Mouse (Mus musculus): ENCODE data around the gene Pkp3. TPM values are rescaled to one million over a fixed set of nuclear protein-coding genes. Genes with fewer than 3 reads are reported as not detected.

Gene Pkp3
- polyA plus RNA-seq, 1 experiment from 2014 or later, result 0.72 TPM

DNA sequence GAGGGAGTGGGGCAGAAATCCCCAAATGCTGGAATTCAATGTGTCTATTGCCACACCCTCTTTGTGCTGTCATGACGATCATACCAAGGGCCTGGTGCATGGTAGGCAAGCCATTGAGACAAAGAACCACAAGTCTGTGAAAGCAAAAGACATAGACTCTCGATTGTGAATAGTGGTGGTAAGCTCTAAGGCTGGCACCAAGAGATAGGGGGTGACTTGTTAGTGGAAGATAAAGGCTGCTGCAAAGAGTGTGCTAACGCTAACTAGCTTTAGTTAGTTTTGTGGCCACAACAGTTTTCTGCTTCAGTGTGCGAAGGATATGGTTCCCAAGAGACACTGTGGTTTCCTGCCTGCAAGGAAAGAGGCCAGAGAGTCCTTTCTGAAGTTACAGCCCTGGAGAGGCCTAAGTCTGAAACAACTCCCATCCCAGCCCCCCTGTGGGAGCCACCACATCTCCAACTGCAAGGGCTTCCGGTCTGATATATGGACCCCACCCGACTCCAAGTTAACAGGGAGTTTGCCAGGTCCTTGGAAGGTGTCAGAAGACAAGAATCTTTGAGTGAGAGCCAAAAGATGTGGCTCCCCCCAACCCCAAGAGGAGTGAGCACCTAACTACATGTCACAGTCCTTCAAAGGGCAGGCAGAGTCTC lies 31.0 kb upstream of the Pkp3 start:
- H3K27me3 ChIP-seq (replicated peaks), result peaks cover 7% of the 10 kb centered on the region; the same call in 1 of the 2 replicates
- H3K9me3 ChIP-seq, result no peaks in the 10 kb centered on the region
- ATAC-seq (ENCODE audit: extremely low read depth, insufficient number of reproducible peaks, low FRiP score, low TSS enrichment), result no peak
- H3K27ac ChIP-seq (replicated peaks), result peak overlapping the region; percentile 86
- peak overlapping the region; percentile 48 for H3K4me3 ChIP-seq
- H3K36me3 ChIP-seq, result no peaks in the 10 kb centered on the region
- H3K9ac ChIP-seq, result peak overlapping the region; percentile 62; the same call in 1 of the 2 replicates
- 55% methylated on average over 6 of the region's 6 CpGs for WGBS
- H3K4me2 ChIP-seq, result peak overlapping the region; percentile 80
- H3K4me1 ChIP-seq, result peaks cover 17% of the 10 kb centered on the region

DNA sequence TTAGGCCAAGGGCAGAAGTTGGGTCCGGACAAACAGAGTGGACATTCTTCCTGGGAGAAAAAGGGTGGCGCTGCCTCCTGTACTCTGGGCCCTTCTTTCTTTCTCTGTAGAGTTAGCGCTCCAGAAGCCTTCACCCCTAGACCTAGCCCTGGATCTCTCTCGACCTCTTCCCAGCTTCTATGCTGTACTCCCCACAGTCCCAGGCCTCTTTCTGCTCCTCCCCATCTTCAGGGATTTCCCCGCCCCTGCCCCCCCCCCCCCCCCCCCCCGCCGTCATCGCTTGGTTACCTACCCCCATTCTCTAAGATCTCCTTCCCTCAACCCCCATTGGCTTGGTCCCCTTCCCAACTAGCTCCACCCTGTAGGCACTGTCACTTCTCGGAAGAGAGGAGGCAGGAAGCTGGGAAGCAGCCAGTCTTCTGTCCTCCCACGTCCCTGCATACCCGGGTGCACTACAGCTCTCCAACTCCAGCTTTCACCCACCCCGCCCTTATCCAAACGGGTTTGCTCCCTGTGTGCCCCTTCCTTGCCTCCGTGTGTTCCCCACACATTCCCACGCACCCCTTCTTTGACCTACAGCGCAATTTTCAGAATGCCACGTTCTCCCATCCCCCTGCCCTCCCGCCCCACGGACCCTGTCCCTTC lies 30.3 kb upstream of the Pkp3 start:
- Histone ChIP-seq H3K4me3 (peak overlapping the region; percentile 48), H3K27ac (replicated peaks) (peak overlapping the region; percentile 86), H3K9ac (peak overlapping the region; percentile 77), H3K9me3 (no peaks in the 10 kb centered on the region), H3K36me3 (no peaks in the 10 kb centered on the region), H3K4me1 (peaks cover 17% of the 10 kb centered on the region), H3K27me3 (replicated peaks) (peaks cover 7% of the 10 kb centered on the region; the same call in 1 of the 2 replicates), H3K4me2 (peak overlapping the region; percentile 80)
- 9% methylated on average over 15 of the region's 19 CpGs for WGBS
- peak; percentile 70; the same call in 1 of the 2 replicates for ATAC-seq (ENCODE audit: extremely low read depth, insufficient number of reproducible peaks, low FRiP score, low TSS enrichment)

DNA sequence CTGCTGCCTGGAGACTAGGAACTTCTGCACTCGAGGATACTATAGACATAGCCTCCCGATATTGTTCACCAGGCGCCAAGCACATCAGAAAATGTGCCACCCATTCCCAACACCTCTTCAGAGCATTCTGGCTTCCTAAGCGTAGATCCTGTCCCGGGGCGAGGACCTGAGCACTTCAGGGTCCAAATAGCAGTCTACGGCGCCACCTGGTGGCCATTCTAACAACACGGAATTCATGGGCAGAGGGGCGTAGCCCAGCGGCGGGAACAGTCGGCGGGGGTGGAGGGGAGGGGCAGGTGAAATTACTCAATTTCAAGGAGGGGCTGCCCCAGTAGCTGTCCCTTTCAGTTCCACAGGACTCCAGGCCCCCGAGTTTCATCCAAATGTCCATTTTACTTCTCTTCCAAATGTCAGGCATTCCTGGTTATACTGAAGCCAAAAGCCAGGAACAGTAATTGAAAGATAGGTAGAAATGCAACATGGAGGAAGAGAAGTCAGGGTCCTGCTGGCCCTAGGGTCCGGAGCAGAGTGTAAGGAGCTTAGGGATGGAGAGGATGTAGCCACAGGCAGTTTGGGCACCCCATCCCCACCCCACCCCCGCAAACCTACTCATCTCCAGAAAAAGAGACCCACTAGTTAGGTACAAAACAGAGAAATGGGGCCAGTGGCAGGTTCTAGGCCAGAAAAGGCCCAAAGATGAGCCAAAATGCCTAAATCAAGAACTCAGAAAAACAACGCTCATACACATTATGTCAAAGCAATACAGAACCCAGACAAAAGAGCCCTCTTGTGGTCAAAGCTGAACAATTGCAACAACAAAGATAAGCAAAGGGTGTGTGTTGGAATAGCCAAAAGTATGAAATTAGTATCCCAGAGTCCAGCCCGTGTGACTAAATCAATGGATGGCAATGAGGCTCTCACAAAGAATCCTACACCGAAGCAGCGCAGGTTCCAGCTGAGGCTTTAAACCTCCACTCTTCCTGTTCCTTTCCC lies 29.5 kb upstream of the Pkp3 start:
- Histone ChIP-seq H3K36me3 (no peaks in the 10 kb centered on the region), H3K4me1 (peaks cover 17% of the 10 kb centered on the region), H3K9me3 (no peaks in the 10 kb centered on the region), H3K27me3 (replicated peaks) (peaks cover 14% of the 10 kb centered on the region; the same call in 1 of the 2 replicates), H3K9ac (peak overlapping the region; percentile 77), H3K4me3 (peak overlapping the region; percentile 48), H3K27ac (replicated peaks) (peak overlapping the region; percentile 86), H3K4me2 (peak overlapping the region; percentile 80)
- peak; percentile 72 for ATAC-seq (ENCODE audit: extremely low read depth, insufficient number of reproducible peaks, low FRiP score, low TSS enrichment)
- WGBS, result 9% methylated on average over 21 of the region's 21 CpGs

DNA sequence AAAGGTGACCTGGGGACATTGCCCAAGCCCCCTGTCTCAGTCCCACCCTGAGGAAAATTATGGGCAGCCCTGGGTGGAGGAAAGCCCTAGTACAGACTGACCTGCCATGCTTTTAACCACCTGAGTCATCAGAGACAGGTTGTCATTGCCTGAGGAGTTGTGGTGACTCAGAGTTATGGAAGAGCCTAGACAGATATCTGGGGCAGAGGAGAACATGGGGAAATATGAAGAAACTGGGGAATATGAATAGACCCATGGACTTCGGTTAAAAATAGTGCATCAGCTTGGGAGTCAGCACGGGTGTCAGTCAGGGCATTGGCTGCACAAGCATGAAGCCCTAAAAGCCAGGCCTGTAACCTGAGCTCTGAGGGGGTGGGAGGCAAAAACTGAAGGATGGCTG lies 28.7 kb upstream of the Pkp3 start:
- peaks cover 17% of the 10 kb centered on the region for H3K4me1 ChIP-seq
- no peak overlapping the region for H3K9ac ChIP-seq
- H3K4me3 ChIP-seq, result no peak overlapping the region
- peaks cover 17% of the 10 kb centered on the region; the same call in 1 of the 2 replicates for H3K27me3 ChIP-seq (replicated peaks)
- 53% methylated on average over 2 of the region's 2 CpGs for WGBS
- H3K36me3 ChIP-seq, result no peaks in the 10 kb centered on the region
- no peaks in the 10 kb centered on the region for H3K9me3 ChIP-seq
- ATAC-seq (ENCODE audit: extremely low read depth, insufficient number of reproducible peaks, low FRiP score, low TSS enrichment), result no peak
- no peak overlapping the region for H3K27ac ChIP-seq (replicated peaks)
- H3K4me2 ChIP-seq, result no peak overlapping the region

GRCm38 (mm10) chr7:141051060-141051685 lies 26.8 kb upstream of the Pkp3 start:
- Histone ChIP-seq H3K27me3 (replicated peaks) (peaks cover 27% of the 10 kb centered on the region), H3K4me1 (peaks cover 17% of the 10 kb centered on the region), H3K4me2 (no peak overlapping the region), H3K9ac (no peak overlapping the region), H3K27ac (replicated peaks) (no peak overlapping the region), H3K36me3 (no peaks in the 10 kb centered on the region), H3K9me3 (peaks cover 3% of the 10 kb centered on the region; the same call in 1 of the 2 replicates), H3K4me3 (no peak overlapping the region)
- WGBS, result 52% methylated on average over 17 of the region's 17 CpGs
- ATAC-seq (ENCODE audit: extremely low read depth, insufficient number of reproducible peaks, low FRiP score, low TSS enrichment), result no peak

- peaks cover 3% of the 10 kb centered on the region; the same call in 1 of the 2 replicates for H3K9me3 ChIP-seq
- no peak overlapping the region for H3K4me3 ChIP-seq
- 85% methylated on average over 4 of the region's 4 CpGs for WGBS
- H3K27me3 ChIP-seq (replicated peaks), result peaks cover 31% of the 10 kb centered on the region
- ATAC-seq (ENCODE audit: extremely low read depth, insufficient number of reproducible peaks, low FRiP score, low TSS enrichment), result no peak
- H3K27ac ChIP-seq (replicated peaks), result no peak overlapping the region
- H3K36me3 ChIP-seq, result no peaks in the 10 kb centered on the region
- peaks cover 15% of the 10 kb centered on the region for H3K4me1 ChIP-seq
- no peak overlapping the region for H3K4me2 ChIP-seq
- H3K9ac ChIP-seq, result no peak overlapping the region
Observed at GRCm38 (mm10) chr7:141052016-141052415, 26.0 kb upstream of the Pkp3 start.

GRCm38 (mm10) chr7:141052421-141052820 lies 25.6 kb upstream of the Pkp3 start:
- Histone ChIP-seq H3K36me3 (no peaks in the 10 kb centered on the region), H3K27me3 (replicated peaks) (peaks cover 34% of the 10 kb centered on the region), H3K27ac (replicated peaks) (no peak overlapping the region), H3K4me2 (no peak overlapping the region), H3K9me3 (peaks cover 3% of the 10 kb centered on the region; the same call in 1 of the 2 replicates), H3K4me3 (no peak overlapping the region), H3K4me1 (peaks cover 11% of the 10 kb centered on the region), H3K9ac (no peak overlapping the region)
- 73% methylated on average over 2 of the region's 2 CpGs for WGBS
- ATAC-seq (ENCODE audit: extremely low read depth, insufficient number of reproducible peaks, low FRiP score, low TSS enrichment), result no peak

DNA sequence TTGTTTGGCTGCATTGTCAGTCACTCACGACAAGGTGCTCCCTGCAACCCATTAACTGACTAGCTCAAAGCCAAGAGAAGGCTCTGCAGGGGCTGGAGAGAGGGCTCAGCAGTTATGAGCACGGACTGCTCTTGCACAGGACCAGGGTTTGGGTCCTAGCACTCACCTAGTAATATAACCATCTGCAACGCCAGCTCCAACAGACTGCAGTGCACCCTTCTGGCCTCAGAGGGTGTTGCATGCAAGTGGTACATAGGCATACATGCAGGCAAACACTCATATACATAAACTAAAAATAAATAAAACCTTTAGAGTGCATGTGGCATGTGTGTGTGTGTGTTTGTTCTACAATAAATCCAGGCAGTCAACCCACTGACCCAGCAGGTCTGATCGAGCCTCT lies 22.2 kb upstream of the Pkp3 start:
- Histone ChIP-seq H3K4me1 (peaks cover 6% of the 10 kb centered on the region), H3K4me3 (no peak overlapping the region), H3K27me3 (replicated peaks) (peaks cover 67% of the 10 kb centered on the region), H3K9ac (no peak overlapping the region), H3K36me3 (no peaks in the 10 kb centered on the region), H3K27ac (replicated peaks) (no peak overlapping the region), H3K4me2 (no peak overlapping the region), H3K9me3 (peaks cover 3% of the 10 kb centered on the region; the same call in 1 of the 2 replicates)
- WGBS, result 61% methylated on average over 4 of the region's 4 CpGs
- no peak for ATAC-seq (ENCODE audit: extremely low read depth, insufficient number of reproducible peaks, low FRiP score, low TSS enrichment)

DNA sequence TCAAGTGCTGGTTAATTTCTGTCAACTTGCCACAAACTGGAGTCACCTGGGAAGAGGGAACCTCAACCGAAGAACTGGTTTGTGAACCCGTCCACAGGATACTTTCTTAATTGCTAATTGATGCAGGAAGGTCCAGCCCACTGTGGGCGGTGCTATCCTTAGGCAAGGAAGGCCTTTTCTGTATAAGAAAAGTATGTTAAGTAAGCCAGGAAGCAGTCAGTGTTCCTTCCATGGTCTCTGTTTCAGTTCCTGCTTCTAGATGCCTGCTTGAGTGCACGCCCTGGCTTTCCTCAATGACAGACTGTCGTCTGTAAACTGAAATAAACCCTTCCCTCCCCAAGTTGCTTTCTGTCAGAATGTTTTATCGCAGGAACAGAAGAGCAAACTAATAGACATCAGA lies 21.0 kb upstream of the Pkp3 start:
- peaks cover 3% of the 10 kb centered on the region; the same call in 1 of the 2 replicates for H3K9me3 ChIP-seq
- H3K27ac ChIP-seq (replicated peaks), result no peak overlapping the region
- peaks cover 13% of the 10 kb centered on the region for H3K4me1 ChIP-seq
- H3K4me3 ChIP-seq, result no peak overlapping the region
- H3K36me3 ChIP-seq, result no peaks in the 10 kb centered on the region
- ATAC-seq (ENCODE audit: extremely low read depth, insufficient number of reproducible peaks, low FRiP score, low TSS enrichment), result no peak
- peaks cover 75% of the 10 kb centered on the region for H3K27me3 ChIP-seq (replicated peaks)
- H3K4me2 ChIP-seq, result no peak overlapping the region
- H3K9ac ChIP-seq, result no peak overlapping the region
- 79% methylated on average over 6 of the region's 6 CpGs for WGBS

DNA sequence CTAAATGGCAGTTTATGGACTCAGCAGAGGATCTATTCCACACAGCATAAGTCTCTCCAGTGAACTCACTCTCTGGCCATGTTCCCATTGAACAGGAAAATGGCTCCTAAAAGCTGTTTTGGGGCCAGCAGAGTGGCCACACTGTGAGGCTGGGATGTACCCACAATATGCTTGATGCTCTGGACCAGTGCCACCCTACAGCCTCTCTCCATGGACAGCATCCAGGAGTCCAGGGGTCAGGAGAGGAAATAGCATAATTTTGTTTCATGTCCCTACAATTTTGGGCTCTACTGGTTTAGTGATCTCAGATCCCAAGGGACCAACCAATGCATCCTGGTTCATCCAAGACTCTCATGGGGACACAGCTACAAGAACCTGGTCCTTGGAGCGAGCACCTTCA lies 20.5 kb upstream of the Pkp3 start:
- H3K4me1 ChIP-seq, result peaks cover 13% of the 10 kb centered on the region
- no peak overlapping the region for H3K9ac ChIP-seq
- ATAC-seq (ENCODE audit: extremely low read depth, insufficient number of reproducible peaks, low FRiP score, low TSS enrichment), result no peak
- H3K9me3 ChIP-seq, result peaks cover 3% of the 10 kb centered on the region; the same call in 1 of the 2 replicates
- H3K4me2 ChIP-seq, result no peak overlapping the region
- 70% methylated on average over 1 of the region's 1 CpGs for WGBS
- H3K27me3 ChIP-seq (replicated peaks), result peaks cover 81% of the 10 kb centered on the region
- H3K27ac ChIP-seq (replicated peaks), result no peak overlapping the region
- no peak overlapping the region for H3K4me3 ChIP-seq
- no peaks in the 10 kb centered on the region for H3K36me3 ChIP-seq

Measured in heart, embryonic 13.5 days (tissue).